Mouse (Mus musculus) left cerebral cortex, postnatal 36 days (tissue): ENCODE results near the gene Tnni3. TPM values are rescaled to one million over a fixed set of nuclear protein-coding genes. Genes with fewer than 3 reads are reported as not detected.
A peak's percentile ranks its signal among the peaks of the same experiment; 100 is the strongest.

Experiments
- DNase-seq, 2 experiments: peaks; one replicate each; pipeline ENCODE4 v3.0.0; 2021 to 2022; ENCODE audit warnings: low spot score in 2 of 2, mixed read lengths in 1 of 2
- intact Hi-C: fragments of 180-260 bp; cut with DNase I; formaldehyde crosslinking; loops from one replicate; pipeline ENCODE4 v1.15.1; 2025
- total RNA-seq, 2 experiments: library from RNA; stranded (reverse); gene quantifications; 2 replicates each; pipeline ENCODE4 v1.2.3; 2021

Tnni3 gene
- total RNA-seq, 2 experiments from 2014 or later: 0.52 TPM; not detected in 1

DNA sequence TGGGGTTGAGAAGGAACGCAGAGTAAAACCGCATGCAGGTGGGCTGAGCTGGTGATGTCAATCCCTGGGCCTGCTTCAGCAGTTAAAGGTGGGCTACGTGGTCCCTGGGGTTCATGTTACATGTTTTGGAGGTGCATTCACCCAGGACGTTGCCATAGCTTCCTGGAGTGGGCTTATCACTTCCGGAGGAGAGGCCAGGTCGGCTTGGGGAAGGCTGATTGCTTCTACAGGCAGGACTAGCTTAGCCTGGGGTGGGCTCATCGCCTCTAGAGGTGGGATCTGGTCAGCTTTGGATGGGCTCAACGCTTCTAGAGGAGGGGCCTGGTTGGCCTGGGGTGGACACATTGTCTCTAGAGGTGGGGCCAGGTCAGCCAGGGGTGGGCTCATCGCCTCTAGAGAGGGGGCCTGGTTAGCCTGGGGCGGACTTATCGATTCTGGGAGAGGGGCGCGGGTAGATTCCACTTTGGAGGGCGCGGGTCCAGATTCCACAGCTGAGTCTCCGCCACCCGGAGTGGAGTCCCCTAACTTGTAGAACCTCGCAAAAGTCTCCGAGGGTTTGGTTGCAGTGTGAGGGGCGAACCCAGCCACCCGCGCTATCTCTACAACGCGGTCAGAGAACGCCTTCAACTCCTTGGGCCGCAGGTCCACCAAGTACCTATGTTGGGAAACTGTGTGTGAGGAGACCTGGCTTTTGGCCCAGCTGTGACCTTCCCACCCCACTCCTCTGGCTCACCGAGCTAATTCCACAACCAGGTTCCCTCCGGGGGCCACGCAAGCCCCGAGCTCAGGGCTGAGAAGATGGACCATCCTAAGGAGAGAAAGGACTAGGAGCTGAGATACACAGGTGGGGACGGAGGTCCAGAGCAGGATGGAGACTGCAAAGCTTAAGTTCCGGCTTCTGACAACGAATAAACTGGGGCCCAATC, 561 bp downstream of the Tnni3 start:
- DNase-seq: no peak
- intact Hi-C loops: loop anchor here (10.0 kb wide), 1 partner anchor 89 kb away; no protein-coding TSS in a partner anchor

- intact Hi-C loops: loop anchor here (10.0 kb wide), 1 partner anchor 87 kb away; no protein-coding TSS in a partner anchor
- no peak for DNase-seq
Observed at GRCm38 (mm10) chr7:4522292-4522691, 1.7 kb downstream of the Tnni3 start.

- no peak for DNase-seq
- intact Hi-C loops: loop anchor here (10.0 kb wide), 1 partner anchor 87 kb away; no protein-coding TSS in a partner anchor
Observed at GRCm38 (mm10) chr7:4521231-4522003, 2.6 kb downstream of the Tnni3 start.

DNA sequence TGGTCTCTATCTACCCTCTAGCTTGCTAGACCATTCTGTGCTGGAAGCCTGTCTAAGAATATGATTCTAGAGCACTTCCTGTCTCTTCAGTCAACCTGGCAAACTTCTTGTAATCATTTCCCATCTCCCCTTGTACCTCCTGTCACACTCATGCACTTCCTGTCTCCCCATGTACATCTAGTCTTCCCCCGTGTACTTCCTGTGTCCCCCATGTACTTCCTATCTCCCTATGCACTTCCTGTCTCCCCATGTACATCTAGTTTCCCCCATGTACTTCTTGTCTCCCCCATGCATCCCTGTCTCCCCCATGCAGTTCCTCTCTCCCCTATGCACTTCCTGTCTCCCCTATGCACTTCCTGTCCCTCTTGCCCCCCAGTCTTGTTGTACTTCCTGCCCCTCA, 5.5 kb downstream of the Tnni3 start:
- DNase-seq: no peak
- intact Hi-C loops: no loop called here

GRCm38 (mm10) chr7:4516332-4517050, 7.5 kb downstream of the Tnni3 start, which contains the start of gene Tnnt1:
TSS of gene Tnnt1 (minus strand) at chr7:4516382.
- intact Hi-C loops: no loop called here
- no peak for DNase-seq

DNA sequence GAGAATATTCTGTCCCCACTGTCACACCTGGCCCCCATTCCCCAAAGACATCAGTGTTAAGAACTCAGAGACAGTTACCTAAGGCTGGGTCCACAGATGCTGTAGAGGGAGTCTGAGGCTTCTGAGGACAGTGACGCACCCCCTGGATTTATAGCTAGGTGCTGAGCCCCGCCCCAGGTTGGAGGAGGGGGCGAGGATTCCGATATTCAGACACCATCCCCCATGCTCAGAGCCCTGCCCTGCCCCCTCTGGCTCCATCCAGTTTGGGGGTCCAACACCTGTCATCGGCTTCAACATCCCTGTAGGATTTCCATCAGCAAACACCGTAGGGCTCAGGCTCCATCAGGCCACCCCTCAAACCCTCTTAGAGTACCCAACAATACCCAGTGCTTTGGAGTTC, 8.2 kb downstream of the Tnni3 start:
- no peak for DNase-seq
- intact Hi-C loops: no loop called here

DNA sequence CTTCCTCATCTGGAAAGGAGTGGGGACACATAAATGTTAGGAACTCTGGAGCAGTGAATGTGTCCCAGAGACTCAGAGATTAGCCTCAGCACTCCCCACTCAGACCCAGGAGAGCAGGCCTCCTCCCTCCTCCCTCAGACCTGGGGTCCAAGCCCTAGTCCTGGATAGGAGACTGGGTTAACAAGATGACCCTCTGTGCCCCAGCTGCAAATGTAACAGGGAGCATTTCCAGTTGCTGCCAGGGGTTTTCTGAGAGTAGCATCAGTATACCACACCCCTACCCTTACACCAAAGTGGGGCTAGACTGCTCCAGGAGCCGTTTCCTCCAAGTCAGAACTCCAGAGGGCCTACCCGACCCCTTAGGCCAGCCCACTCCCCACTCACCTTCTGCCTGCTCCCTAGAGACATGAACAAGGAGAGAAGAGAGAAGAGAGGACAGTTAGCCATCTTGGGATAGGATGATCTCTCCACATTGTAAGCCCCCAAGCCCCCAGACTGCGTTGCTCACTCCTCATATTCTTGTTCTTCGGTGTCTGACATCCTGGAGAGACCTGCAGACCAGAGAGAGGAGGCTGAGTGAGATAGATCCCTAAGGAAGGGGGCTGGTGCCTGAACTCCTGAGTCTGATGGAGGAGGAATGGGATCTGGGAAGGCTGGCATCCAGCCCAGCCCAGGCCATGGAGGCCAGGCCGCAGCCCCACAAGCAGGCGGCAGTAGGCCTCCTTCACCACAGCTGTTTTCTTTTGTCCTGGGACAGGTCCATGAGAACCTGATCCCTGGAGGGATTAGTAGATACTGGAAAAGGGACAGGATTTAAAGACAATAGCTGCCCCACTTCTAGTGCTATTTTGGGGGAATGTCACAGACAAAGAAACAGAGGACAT, 10.0 kb downstream of the Tnni3 start:
- intact Hi-C loops: no loop called here
- no peak for DNase-seq

GRCm38 (mm10) chr7:4513236-4513635, 10.8 kb downstream of the Tnni3 start:
- no peak for DNase-seq
- intact Hi-C loops: no loop called here

- no peak for DNase-seq
- intact Hi-C loops: no loop called here
Observed at GRCm38 (mm10) chr7:4511489-4512224, 12.4 kb downstream of the Tnni3 start.

DNA sequence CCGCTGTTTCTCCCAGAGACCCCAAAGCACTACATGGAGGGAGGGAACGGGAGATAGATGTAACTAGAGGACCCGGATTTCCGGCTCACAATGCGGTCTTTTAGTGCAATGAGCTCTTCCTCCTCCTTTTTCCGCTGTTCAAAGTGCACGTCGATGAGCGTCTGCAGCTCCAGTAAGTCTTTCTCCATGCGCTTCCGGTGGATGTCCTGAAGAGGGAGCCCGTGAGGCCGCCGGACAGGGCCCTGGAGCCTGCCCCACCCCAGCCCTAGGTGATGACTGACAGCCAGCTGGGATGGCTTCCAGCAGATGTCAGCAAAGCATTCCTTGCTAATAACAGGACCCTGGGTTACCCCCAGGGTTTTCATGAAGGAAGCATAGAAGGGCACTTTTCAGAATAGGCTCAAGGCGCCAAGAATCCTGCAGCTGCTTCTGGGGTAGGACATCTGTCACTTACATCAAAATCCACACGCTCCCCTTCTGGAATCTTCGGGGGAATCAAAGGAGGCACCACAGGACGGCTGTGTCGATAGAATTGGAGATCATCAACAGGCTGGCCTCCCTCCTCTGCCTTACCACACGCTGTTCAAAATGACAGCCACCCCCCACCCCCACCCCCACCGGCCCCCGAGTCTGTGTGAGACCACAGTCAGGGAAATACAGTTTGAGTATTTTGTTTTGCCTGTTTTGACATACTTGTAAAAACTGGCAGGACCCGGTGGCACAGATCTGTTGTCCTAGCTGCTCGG, 14.0 kb downstream of the Tnni3 start:
- DNase-seq: peak in 1 of 2 experiments; percentile 33
- intact Hi-C loops: no loop called here

DNA sequence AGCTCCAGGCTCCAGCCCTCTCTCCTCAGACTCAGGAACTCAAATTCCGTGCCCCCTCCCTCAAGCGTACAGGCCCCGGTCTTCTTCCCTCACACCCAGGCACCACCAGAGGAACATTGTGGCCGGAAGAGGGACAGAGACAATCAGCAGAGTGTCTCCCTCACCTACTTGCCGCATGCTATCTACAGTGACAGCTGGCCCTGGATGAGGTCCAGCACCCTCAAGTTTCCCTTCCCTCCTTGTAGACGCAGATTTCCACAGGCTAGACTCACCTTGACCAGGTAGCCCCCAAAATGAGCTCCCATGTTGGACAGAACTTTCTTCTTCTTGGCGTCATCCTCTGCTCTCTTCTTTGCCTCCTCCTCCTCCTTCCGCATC, 15.3 kb downstream of the Tnni3 start:
- no peak for DNase-seq
- intact Hi-C loops: no loop called here

GRCm38 (mm10) chr7:4508062-4508738, 15.8 kb downstream of the Tnni3 start:
- peak; percentile 38 to 42 for DNase-seq
- intact Hi-C loops: no loop called here

DNA sequence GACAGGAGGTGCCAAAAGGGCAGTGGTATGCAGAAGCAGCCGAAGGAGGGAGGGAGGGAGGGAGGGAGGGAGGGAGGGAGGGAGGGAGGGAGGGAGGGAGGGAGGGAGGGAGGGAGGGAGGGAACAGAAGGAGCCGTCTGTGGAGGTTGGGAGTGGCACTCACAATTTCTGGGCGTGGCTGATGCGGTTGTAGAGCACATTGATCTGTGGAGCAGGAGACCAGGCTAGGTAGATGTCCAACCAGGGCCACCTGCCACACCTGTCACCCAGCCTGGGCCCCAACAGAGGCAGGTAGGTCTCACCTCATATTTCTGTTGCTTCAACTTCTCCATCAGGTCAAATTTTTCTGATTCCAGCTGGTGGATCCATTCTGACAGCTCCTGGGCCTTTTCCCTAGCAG, 16.8 kb downstream of the Tnni3 start:
- DNase-seq: no peak
- intact Hi-C loops: no loop called here

GRCm38 (mm10) chr7:4504646-4505435, 19.2 kb downstream of the Tnni3 start:
- no peak for DNase-seq
- intact Hi-C loops: no loop called here

- no peak for DNase-seq
- intact Hi-C loops: no loop called here
Observed at GRCm38 (mm10) chr7:4503858-4504257, 20.2 kb downstream of the Tnni3 start.

DNA sequence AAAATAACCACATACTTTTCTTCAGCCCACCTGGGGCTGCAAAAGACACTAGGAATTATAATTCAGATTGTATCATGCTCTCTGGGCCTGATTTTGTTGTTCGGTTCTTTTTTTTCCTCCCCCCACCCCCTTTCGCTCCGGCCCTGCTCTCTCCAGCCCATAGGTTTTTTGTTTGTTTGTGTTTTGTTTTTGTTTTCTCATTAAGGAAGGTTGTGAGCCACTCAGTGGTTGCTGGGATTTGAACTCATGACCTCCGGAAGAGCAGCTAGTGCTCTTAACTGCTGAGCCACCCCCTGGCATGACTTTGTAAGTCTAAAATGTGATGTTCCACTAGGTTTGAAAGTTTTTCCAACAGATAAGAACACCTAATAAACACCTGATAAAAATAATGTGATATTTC, 20.9 kb downstream of the Tnni3 start:
- intact Hi-C loops: no loop called here
- no peak for DNase-seq
